Mouse (Mus musculus) layer of hippocampus, postnatal 36 days (tissue): Measurements from ENCODE around the gene Hsf5. TPM values are rescaled to one million over a fixed set of nuclear protein-coding genes. Genes with fewer than 3 reads are reported as not detected.

ENCODE experiments used
- DNase-seq, 2 experiments: peaks; one replicate each; pipeline ENCODE4 v3.0.0; 2022
- total RNA-seq, 2 experiments: library from RNA; stranded (reverse); gene quantifications; 2 replicates each; pipeline ENCODE4 v1.2.3; 2021

Hsf5 gene
- total RNA-seq, 2 experiments from 2014 or later = 0.22 to 0.78 TPM

GRCm38 (mm10) chr11:87642865-87643264 lies 25.9 kb downstream of the Hsf5 start:
- DNase-seq = no peak

DNA sequence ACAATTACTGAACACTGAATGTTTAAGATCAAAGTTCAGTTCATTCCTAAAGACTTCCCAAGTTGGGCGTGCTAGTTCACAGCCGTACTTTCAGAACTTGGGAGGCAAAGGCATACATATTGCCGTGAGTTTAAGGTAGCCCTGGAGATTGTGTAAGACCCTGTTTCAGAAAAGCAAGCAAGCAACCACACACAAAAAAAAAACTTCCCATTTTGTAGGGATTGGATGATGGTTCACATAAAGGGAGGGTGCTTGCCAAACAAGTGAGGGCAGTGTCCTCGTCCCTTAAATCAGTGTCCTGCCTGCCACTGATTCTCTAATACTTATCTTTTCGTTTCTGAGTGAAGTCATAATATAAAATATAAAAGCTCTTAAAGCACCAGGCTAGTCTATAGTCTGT lies 37.7 kb downstream of the Hsf5 start:
- DNase-seq = no peak

DNA sequence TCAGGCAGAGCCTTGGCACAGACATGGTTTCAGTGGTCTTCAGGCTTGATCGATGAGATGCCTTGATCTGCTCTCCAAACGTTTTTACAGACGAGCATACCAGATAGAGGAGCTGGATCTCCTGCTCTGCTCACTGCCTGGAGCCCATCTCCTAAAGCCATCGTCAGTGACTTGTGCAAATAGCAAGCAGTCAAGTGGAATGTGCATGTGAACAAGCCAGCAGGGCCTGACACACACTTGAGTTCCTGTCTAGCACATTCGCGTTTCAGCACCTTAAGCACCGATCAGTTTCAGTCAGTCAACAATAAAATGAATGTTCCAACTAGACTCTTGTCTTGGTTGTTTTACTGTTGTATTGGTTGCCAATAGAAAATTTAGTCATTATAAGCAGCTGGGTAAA lies 42.3 kb downstream of the Hsf5 start:
- DNase-seq = no peak

- DNase-seq = peak; percentile 77 to 84
These were observed 45.4 kb downstream of the Hsf5 start, which contains the start of gene Rnf43 for GRCm38 (mm10) chr11:87662407-87662806. Gene Rnf43, plus strand, starts transcription at chr11:87662722.

- no peak for DNase-seq
These were observed 45.9 kb downstream of the Hsf5 start for GRCm38 (mm10) chr11:87662822-87663221.

GRCm38 (mm10) chr11:87663948-87664347 lies 47.0 kb downstream of the Hsf5 start:
- DNase-seq = no peak

DNA sequence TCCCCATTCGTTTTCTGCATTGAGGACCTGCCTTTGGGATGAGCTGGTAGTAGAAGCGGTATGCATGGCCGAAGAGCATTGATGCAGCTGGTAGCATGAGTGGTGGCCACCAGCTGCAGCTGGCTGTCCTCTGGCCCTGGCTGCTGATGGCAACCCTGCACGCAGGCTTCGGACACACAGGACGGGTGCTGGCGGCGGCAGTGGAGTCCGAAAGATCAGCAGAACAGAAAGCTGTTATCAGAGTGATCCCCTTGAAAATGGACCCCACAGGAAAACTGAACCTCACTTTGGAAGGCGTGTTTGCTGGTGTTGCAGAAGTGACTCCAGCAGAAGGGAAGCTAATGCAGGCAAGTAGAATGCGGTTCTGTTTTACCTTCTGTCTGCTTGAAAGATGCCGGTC lies 47.6 kb downstream of the Hsf5 start:
- DNase-seq = no peak

GRCm38 (mm10) chr11:87665224-87665623 lies 48.3 kb downstream of the Hsf5 start:
- no peak for DNase-seq

- no peak for DNase-seq
These were observed 48.7 kb downstream of the Hsf5 start for GRCm38 (mm10) chr11:87665658-87666057.

DNA sequence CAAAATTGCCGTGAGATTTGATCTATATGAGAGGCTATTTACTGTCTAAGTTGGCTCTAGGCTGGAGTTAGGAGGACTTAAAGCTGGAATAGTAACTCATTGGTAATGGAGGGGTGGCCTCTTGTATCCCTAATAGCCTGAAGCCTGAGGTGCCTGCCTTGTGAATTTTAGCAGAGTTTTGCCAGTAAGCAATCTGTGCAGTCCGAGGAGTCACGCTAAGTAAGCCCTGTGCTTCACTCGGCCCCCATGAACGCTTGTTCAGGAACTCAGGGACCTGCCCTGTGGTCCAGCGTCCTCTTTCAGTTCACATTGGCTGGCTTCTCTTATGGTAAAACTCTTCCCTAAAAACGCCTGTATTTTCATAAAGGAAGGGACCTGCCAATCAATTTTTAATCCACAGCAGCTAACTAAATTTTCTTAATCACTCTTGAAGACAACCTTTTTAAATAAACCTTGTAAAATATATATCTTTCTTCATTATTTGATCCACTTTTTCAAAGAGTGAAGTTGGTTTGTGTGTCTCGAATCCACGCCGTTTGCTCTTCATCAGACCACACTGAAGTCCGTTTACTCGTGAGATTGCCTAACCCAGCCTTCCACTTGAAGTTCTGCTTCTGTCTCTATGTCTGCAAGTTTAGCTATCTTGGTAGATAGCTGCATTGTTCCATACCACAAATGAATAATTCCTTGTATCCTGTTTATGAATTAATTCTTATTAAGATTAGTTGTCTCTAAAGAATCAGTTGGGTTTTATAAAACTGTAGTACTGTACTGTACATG lies 49.5 kb downstream of the Hsf5 start:
- DNase-seq = no peak

DNA sequence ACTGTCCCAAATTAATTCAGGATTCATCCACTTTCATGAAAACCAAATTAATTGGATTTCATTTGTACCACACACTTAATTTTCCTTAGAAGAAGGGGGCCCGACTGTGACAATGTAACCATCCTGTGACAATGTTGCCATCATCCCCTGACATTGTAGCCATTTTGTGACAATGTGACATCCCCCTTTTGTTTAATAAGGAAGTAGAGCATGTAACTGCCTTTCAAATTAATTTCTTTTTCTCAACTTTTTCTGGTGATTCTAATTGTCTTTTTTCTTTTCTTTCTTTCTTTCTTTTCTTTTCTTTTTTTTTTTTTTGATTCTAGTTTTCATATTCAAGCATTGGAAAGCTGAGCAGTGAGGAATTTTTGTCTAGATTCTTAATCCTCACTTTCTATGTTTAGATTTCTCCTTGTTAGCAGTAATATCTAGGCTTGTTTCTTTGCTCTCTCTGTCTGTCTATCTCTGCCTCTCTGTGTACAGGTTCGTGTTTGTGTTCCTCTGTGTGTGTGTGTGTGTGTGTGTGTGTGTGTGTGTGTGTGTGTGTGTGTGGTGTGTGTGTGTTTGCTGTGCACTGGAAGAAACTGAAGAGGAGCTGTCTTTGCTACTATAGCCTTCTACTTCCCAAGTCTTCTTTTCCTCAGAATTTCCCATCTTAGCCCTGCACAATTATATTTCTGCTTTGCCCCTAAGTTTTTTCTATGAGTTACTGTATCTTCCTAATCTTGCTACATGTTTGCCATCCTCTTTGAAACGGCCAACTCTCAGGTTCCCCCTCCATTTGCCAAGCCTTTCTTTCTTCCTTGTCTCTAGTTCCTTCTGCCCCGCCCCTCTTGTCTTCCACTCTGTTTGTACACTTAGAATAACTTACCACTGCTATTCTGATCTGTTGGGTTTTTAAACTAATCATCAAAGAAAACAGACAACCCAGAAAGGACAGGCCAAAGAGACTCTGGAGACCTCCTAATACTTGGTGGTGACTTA lies 50.4 kb downstream of the Hsf5 start:
- no peak for DNase-seq

- DNase-seq = no peak
These were observed 56.3 kb downstream of the Hsf5 start for GRCm38 (mm10) chr11:87673282-87673681.

DNA sequence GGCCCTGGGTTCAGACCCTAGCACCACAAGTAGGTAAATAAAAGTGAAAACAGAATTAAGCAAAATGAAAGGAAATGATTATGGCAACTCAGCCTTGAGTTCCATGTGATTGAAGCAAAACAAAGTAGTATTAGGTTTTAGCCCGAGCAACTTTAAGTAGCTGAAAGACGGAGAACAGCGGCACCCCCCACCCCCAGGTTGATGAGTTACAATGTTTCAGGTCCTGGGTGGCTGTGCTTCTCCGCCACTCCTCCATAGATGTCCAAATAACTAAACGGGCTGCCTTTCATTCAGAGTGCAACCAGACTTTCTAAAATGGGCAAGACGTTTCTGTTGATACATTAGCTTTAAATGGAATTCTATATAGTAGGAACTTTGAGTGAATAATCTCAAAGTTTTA lies 58.6 kb downstream of the Hsf5 start:
- DNase-seq = no peak

GRCm38 (mm10) chr11:87677756-87678155 lies 60.8 kb downstream of the Hsf5 start:
- DNase-seq = no peak

DNA sequence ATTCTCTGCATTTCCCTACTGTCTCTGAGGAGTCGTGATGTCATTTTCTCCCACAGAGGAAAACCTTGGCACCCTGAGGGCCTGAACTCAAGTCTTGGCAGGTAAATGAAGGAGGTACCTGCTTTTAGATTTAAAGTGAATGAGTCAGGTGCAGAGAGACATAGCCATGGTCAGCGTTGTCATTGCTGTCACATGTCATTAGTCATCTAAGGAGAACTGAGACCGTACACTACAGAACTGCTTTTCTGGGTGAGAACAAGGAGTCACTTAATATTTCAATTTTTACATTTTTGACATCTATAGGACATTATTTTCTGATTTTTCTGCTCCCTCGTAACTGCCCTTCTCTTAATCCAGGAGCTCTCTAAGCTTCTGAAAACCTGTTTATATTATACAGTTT lies 61.6 kb downstream of the Hsf5 start:
- no peak for DNase-seq

- no peak for DNase-seq
These were observed 62.0 kb downstream of the Hsf5 start for GRCm38 (mm10) chr11:87678976-87679375.

- DNase-seq = no peak
These were observed 63.8 kb downstream of the Hsf5 start for GRCm38 (mm10) chr11:87680786-87681185.

DNA sequence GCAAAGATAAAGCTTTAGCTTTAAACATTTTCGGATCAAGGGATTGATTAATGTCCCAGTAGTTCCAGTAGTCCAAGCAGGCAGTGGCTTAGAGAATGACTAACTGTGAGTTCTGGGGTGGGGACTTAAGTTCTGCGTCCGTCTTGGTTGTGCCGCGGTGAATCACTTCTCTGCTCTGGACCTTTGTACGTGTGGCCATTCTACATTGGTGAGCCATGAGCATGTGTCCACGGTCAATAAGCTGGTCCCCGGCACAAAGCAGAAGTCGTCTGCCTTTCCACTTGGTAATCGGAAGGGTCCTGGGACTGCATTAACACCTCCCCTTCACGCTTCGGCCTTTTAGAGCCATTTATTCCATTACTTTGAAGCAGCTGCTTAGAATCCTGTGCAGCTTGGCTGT lies 65.1 kb downstream of the Hsf5 start:
- DNase-seq = no peak

GRCm38 (mm10) chr11:87682838-87683571 lies 66.0 kb downstream of the Hsf5 start:
- no peak for DNase-seq

- DNase-seq = no peak
These were observed 69.4 kb downstream of the Hsf5 start for GRCm38 (mm10) chr11:87686407-87686806.

- peak in 1 of 2 experiments; percentile 9 for DNase-seq
These were observed 70.6 kb downstream of the Hsf5 start for GRCm38 (mm10) chr11:87687246-87688225.
